Mouse (Mus musculus) forelimb bud, embryonic 11.5 days (tissue): Measurements from ENCODE around the gene Gm44973.
"Not testable (repeated sequence)": the region's sequence is repeated elsewhere in the genome, so short reads cannot be mapped to it uniquely, and the experiment has no call there.

Experiments used
- DNase-seq: peaks from one replicate; pipeline ENCODE4 v3.0.0-alpha.2; 2012; ENCODE audit warnings: low read depth, low spot score

The Gm44973 gene

DNA sequence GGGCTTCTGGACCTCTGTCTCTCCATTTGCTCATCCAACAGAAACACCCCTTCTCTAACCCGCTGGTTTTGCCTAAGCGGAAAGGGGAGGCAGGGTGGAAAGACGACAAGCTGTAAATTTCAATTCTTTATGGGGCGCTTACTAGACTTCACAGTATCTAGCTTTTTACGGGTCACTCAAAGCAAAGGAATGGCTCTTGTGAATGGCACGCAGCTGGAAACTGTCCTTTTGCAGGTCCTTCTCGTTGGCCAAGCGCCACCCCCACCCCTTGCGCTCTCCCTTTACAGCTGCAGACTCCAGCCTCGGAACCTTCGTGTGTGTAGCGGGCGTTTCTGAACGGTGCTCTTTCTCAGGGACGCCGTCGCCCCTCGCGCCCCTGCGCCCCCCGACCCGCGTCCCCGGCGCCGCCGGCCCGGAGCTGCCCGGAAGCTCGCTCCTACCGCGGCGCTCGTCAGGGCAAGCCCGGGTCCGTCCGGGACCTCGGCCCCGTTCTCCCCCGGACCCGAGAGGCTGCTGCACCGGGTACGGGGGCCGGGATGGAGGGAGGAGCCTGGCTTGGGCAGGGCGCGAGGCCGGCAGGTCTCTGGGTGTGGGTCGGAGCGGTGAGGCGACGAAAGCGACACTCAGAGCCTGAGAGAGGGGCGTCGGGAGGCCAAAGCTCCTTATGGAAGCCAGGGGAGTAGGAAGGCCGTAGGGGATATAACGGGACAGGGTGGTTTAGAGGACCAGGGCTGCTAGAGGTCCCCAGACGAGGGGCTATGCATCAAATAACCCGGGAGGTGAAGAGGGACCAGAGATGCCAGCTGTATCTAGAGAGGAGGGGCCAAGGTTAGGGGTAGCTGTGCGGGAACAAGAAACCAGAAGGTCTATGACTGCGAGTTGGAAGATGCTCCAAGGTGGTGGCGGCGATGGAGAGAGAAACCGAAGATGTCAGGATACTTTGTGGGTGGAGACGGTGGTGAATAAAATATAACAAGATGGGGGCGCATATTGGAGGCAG lies 36.2 kb downstream of the Gm44973 start, which contains the start of gene Zfp580:
Gene Zfp580, plus strand, starts transcription at position 346 of the 1,000 bp plus-strand sequence.
- peak; percentile 84 for DNase-seq

DNA sequence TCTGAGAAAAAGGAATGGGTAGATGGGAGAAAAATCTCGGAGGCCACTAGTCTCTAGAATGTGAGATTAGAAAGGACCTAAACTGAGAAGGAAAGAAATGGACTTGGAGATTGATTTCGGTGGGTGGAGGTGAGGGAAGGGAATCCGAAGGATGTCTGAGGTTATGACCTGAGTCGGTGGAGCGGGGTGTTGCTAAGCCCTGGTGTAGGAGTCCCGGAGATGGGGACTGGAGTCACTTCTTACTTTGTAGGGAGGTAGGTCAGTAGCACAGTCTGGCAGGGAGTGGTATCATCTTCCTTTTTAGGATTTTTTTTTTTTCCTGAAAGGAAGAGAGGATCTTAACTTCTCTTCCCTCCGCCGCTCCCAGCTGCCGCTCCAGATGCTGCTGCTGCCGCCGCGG lies 37.1 kb downstream of the Gm44973 start:
- no peak for DNase-seq

DNA sequence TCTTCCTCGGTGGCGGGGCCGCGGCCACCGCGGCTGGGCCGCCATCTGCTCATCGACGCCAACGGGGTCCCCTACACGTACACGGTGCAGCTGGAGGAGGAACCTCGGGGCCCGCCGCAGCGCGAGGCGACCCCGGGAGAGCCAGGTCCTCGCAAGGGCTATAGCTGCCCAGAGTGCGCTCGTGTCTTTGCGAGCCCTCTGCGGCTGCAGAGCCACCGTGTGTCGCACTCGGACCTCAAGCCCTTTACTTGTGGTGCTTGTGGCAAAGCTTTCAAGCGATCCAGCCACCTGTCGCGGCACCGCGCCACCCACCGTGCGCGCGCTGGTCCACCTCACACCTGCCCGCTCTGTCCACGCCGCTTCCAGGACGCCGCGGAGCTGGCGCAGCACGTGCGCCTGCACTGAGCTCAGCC lies 37.6 kb downstream of the Gm44973 start:
- DNase-seq = no peak

DNA sequence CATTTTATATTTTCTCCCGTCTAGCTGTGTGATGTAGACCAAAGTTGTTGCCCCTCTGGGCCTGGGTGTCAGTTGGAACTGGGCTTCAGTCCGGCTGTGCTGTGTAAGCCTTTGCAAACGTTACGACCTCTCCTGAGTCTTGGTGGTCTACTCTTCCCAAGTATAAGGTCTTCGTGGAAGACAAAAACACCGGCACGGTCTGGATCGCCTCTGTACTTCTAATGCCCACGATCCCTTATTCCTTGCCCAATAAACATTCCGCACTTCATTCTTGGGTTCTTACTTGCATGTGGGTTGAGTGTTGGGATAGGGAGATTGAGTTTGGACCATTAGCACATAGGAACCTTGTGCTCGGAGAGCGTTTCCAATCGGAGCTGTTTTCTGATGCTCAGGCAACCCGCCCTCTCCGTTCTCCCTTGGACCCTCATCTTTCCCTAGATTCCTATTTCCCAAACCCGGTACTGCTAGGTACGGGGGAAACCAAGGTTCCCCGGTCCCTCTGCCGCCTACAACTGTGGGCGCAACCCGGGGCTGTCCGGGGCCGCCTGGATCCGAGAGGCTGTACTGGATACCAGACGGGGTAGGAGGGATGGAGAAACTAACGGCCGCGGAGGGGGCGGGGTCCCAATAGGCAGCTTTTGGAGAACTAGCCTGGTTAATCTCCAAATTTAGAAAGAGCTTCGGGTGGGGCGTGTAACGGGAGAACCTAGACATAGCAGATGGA lies 38.3 kb downstream of the Gm44973 start:
- DNase-seq = no peak

DNA sequence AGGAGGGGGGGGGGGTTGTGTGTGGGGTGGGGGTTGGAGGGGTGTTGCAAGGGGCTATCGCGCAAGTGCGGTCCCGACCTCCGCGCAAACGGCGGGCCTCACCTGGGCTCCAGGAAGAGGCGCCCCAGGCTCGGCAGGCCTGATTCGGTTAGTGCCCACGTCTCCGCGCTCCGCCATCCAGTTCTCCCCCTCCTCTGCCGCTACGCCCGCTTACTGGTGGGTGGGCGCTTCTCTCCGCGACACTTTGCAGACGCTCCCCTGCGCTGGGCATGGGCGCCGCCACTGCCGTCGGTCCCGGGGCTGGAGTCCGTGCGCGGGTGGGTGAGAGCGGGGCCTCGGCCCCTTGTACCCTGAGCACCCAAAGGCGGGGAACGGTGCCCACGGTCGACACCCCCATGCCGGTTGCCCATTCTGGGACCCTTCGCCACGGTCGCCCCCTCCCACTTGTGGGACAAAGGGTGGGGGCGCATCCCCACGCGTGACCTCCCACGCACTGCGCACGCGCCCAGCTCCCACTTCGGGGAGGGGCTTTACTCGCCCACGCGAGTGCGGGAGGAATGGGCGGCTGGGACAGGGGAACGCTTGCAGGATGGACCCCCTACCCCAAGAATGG lies 41.5 kb downstream of the Gm44973 start:
- DNase-seq = no peak

DNA sequence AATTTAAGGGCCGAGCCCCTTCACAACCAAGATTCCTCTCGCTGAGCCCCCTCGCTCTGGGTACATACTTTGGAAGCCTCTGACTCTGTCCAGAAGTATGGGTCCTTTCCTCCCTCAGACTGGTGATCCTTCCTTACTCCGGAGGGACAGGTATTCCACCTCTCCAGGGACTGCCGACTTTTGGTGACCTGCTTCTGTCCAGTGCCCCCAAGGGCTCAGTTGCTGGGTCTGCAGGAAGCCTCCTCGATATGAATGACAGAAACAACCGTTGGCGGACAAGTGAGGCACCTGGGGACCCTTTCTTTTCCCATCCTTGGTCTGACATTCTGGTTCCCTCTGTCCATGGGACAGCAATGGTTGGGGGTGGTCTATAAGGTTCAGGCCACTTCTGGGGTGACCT lies 42.1 kb downstream of the Gm44973 start:
- no peak for DNase-seq

DNA sequence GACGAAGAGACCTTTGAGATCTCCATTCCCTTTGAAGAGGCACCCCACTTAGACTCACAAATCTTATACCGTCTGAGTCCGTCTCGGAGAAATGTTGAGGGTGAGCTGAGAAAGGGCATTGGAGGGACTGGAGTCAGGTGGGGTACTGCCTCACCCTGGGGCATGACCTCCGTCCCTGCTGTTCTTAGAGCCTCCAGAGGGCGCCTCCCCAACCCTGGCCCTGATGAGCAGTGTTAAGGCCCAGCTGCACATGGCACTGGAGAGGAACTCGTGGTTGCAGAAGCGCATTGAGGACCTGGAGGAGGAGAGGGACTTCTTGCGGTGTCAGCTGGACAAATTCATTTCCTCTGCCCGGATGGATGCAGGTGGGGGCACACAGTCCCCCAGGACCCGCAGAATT lies 42.5 kb downstream of the Gm44973 start:
- no peak for DNase-seq

DNA sequence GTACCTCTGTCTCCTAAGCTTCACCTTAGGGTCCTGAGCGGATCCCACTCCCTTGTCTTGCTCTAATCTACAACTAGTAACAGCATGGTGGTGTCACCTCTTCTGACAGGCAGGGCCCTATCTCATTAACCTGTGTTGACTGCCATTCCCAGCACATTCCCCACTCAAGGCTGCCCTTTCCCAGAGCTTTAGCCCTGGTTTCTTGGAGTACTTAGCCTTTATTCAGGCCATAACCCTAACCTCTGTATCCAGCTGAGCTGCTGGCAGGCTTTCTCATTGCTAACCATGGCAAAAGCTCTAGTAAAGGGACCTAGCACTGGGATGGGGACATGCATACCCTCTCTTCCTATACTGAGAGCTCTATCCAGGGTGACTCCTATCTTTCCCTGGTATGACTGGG lies 43.3 kb downstream of the Gm44973 start:
- no peak for DNase-seq

DNA sequence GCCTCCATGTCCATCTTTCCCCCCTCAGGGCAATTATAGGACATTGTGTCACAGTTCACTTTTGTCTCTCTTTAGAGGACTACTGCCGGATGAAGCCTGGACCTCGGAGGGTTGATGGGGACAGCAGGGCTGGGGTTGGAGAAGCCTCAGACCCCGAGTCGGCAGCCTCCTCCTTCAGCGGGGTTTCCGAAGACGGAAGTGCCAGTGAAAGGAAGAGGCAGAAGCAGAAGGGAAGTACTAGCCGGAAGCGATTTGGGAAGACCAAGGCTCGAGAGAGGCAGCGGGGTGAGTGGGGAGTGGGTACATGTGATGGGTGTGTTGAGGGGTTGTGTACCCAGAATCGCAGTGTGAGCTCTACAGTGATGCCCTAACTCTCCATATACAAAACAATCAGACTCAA lies 44.1 kb downstream of the Gm44973 start:
- DNase-seq = no peak

DNA sequence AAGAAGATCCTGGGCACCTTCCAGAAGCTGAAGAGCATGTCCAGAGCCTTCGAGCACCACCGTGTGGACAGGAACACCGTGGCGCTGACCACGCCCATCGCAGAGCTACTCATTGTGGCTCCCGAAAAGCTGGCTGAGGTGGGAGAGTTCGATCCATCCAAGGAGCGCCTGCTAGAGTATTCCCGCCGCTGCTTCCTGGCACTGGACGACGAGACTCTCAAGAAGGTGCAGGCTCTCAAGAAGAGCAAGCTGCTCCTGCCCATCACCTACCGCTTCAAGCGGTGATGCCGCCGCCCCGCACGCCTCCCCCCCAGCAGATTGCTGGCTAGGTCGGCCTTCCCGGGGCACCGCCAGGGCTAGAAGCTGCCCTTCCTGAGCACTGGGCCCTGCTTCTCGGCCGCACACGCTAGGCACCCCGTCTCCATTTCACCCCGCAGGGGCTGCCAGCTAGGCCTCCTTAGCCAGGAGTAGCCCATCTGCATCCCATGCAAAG lies 45.0 kb downstream of the Gm44973 start:
- peak; percentile 82 for DNase-seq

DNA sequence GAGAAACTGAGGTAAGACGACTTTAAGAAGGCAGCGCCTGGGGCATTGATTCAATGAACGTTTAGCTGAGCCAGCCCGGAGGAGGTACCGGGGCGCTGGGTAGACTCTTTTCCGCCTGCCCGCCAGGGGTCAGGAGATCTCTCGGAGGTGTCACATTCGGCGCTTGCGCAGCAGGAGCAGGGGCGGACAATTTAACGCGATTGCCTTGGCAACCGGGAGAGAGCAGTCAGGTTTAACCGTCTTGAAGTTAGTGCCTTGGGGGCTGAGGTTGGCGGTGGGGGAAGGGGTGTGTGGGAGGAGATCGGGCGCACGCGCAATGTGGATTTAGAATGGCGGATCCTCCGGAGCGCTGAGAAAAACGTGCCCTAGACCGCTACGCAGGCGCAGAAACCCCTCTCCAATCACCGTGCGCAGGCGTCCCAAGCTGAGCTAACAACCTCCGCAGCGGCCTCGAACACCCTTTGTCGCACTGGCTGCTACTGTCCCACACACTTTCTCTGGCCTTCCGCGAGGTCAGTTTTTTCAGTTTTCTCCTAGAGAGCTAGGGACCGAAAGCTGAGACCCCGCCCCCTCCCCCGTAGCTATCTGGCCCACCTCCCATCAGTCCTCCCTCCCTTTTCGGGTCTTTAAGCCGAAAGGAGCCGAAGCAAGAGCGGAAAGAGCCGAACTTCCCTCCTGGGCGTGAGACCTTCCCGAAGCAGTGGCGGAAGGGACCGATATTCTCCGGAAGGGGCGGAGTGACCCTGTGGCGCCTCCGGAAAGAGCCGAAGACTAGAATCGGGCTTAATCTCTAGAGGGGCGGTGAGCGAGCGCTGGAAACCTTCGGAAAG lies 45.9 kb downstream of the Gm44973 start:
- DNase-seq = peak; percentile 99

DNA sequence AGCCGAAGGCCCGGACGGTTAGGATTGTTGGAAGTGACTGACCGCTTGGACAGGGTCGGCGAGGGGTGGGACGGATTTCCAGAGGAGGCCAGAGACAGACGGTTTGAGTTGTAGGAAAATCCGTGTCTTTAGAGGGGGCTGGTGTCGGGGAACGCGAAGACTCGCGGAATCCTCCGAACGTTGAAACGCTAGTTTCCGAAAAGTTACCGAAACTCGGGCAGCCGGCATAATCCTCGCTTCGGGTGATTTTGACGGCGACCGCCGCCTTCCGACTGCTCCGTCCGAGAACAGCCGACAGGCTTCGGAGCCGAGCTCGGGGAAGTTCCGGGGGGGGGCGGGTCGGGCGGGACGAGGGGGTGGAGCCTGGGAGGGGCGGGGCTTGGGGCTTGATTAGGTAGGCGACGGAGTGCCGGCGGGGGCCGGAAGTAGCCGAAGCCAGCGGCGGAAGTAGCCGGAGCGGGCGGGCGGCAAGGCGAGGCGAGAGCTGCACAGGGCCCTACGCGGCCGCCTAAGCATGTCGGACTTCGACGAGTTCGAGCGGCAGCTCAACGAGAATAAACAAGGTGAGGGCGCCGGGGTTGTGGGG lies 46.6 kb downstream of the Gm44973 start, which contains the start of gene U2af2:
Gene U2af2, plus strand, starts transcription at position 370 of the 586 bp plus-strand sequence.
- DNase-seq = peak; percentile 85

DNA sequence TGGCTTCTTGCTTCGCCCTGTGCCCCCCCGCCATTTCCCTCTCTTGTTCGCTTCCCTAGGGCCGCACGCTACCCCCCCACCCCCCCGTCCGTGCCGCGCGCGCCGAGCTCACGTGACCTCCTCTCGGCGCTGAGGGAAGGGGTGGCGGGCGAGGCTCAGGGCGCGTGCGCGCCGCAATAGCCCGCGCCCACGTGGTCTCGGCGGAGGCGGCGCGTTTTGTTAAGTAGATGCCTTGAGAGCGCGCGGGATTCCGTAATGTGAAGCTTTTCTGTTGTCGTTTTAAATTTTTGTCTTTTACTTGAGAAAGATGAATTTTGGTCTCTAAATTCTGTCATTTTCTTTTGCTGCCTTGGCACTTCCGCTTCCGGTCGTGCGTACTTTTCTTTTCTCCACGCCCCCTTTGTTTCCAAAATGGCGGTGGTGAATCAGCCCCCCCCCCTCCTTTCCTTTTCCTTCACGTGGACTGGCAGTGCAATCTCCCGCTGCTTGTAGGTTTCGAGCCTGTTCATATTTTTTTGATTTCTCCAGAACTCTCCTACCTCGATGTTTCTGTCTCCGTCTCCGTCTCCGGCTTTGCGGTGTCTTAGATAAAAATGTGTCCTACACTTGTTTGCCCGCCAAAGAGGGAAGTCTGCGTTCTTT lies 47.2 kb downstream of the Gm44973 start:
- DNase-seq = peak; percentile 85

DNA sequence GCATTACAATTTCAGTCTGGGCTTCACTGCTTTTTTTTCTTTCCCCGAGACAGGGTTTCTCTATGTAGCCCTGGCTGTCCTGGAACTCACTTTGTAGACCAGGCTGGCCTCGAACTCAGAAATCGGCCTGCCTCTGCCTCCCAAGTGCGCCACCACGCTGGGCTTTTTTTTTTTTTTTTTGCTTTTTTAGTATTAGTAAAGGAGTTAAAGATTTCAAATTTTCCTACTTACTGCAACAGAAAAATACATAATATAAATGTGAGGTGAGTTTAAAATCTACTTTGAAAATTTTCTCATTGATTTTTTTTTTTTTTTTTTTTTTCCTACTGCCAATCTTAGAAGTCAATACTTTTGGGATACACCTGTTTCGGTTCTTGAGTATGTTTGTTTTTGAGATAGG lies 49.6 kb downstream of the Gm44973 start:
- DNase-seq = no peak

DNA sequence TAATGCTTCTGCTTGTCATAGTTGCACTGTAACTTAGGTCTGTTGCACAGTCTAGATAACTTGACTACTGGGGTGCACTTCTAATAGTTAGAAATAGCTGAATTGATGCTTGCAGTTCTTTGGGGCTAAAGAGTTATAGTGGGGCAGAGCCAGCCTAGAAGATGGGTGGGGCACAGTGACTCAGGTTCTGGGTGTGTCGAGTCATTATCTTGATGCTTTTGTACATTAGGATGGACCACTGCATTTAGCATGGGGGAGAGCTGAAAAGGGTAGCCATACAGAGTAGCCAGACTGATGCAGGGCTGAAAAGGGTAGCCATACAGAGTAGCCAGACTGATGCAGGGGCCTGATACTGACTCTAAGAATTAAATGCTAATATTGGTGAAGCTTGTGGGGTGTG lies 58.3 kb downstream of the Gm44973 start:
- no peak for DNase-seq

DNA sequence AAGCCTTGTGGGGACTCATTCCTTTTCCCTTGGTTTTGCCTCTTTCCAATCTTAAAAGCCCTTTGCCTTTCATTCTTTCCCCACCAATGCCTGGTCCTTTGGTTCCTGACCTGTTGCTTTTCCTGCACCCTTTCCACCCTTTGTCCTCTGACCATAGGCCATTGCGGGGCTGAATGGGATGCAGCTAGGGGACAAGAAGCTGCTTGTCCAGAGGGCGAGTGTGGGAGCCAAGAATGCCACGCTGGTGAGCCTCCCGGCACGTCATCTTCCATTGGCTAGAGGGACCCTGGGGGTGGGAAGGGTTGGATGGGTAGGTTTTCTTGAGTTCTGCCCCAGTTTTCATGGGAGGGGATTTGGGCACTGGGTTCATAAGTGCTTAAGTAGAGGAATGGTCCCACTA lies 59.7 kb downstream of the Gm44973 start:
- DNase-seq = no peak

DNA sequence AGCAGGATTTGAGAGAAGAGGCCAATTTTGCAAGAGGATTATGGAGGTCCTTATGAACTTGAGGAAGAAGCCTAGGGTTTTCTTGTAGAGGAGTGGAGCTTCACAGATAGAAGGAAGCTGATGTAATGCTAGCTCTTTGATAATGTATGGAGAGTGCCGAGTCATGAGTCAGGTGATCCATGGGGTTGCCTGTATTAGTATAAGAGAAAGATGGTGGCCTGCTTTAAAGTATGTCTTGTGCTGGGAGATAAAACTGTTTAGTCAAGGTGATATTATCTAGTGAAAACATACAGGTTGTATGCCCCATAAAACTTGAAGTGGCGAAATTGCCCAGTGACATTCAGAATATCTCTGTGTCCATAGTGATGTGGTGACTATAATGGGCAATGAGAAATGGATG lies 61.6 kb downstream of the Gm44973 start:
- no peak for DNase-seq

DNA sequence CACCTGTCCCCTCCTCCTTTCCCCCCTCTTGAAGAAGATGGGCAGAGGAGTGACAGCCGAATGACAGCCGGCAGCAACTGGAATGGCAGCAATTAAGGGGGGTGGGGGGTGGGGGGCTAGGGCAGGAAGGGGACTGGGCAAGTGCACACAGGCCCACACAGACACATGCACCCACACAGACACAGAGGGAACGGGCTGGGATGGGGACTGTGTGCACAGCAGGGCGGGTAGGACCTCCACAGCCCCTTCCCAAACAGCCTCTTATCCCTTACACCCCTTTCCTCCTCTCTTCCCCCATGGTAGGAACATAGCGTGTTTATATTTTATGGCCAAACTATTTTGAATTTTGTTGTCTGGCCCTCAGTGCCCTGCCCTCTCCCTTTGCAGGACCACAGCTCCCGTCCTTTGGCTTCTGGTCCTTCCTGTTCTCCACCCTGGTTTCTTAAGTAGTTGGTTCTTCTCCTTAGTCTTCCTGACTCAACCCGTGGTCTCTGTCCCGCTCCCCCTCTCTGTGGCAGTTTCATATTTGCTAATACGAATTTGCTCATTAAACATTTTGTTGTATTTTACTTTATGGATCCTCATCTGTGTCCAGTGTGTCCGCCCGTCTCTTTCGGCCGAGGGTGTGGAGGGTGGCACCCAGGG lies 64.2 kb downstream of the Gm44973 start:
- DNase-seq = not testable (repeated sequence)

DNA sequence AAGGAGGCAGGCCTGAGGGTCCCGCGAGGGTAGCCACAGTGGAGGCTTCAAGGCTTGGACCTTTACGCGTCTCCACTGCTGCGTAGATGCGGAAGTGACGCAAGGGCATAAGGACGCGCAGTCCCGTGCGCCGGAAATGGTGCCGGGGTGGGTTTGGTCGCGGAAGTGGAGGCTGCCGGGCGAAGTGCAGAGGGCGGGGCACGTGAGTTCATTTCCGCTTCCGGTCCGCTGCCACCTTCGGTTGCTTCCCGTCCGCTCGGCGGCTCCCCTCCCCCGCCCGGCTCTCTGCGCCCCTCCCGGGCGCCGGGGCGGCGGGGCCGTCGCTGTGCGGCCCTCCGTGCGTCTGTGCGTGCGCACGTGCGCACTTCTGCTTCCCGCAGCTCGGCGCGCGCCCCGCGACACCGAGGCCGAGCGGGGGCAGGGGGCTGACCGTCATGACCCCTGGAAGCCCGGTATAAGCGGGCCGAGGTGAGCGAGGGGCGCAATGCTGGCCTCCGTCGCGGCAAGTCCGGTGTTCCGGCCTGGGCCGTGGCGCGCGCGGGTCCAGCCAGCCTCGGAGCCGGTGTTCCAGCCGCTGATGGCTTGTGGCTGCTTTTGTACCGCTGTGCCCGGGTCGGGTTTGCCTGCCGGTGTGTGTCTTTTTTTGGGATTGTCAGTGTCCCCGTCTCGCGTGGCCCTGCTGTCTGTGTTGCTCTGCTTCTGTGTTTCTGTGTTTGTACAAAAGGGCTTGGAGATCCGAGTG lies 64.9 kb downstream of the Gm44973 start, which contains the start of gene Epn1:
Gene Epn1, plus strand, starts transcription at position 226 of the 742 bp plus-strand sequence.
- DNase-seq = peak; percentile 95
